Mouse (Mus musculus) gonadal fat pad, adult 2 months (tissue): ENCODE measurements around the gene Pitpnc1. TPM values are rescaled to one million over a fixed set of nuclear protein-coding genes. Genes with fewer than 3 reads are reported as not detected.
"Not testable (repeated sequence)": the region's sequence is repeated elsewhere in the genome, so short reads cannot be mapped to it uniquely, and the experiment has no call there.

Experiments used
- DNase-seq: peaks from one replicate; pipeline ENCODE4 v3.0.0-alpha.2; 2012; ENCODE audit warnings: low read depth
- polyA plus RNA-seq: library from polyadenylated mRNA; depleted of rRNA; stranded (reverse); fragments of >200 nt; gene quantifications from 2 replicates; pipeline ENCODE4 v1.2.3, GENCODE M21; 2012; rRNA removed

The Pitpnc1 gene
- 6.4 and 8.3 TPM in 2 replicates for polyA plus RNA-seq

DNA sequence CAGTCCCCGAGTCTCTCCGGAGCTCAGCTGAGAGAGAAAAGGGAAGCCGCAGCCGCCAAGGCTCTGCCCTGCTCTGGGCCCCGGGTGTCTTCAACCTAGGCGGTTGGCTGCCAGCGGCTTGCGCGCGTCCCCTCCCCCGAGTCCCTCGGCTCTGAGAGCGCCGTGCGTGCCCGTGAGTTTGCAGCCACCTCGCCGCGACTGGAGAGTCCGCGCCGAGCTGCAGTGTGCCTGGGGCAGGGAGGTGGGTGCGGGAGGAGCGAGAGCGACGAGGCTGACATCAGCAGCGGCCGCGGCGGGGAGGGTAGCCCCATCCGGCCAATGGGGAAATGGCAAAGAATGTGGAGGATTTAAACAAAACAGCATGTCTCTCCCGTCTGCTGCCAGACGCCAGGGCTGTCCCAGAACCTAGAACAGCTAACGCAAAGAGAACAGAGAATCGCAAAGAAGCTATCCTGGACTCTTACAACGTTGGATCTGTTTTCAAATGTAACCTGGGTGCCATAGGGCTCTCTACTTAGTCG lies at the start of gene Pitpnc1:
TSS of gene Pitpnc1 (minus strand) at position 179 of the 521 bp plus-strand sequence.
- no peak for DNase-seq

DNA sequence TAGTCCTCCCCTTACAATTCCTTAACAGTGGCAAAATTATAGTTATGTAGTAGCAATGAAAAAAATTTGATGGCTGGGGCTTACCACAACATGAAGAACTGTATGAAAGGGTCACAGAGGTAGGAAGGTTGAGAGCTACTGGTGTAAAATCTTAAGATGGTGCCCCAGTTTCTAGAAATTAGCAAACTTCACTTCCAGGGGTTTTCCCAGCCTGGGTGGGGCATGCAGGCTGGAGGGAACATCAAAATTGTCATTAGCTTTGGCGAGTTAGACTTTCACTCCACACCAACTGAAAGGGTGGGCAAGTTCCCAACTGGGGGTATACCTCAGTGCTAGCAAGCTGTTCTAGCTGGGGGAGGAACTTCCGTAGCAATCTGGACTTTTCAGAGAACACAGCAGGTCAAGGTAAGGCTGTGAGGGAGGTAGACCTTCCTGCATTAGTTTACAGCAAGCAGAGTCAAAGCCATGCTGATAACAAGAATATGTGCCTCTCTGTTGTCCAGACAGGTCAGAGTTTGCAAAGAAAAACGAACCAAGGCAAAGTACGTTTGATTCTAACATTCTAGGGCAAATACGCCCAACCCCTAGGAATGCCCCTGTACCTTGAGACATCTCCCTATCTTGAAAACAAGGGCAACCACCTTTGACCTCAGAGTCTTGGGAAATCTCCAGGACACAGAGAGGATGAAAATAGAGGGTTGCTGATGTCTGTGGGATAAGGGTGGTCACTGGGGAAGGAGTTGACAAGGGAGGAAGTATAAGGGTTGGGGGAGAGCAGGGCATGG lies 48.3 kb upstream of the Pitpnc1 start:
- DNase-seq, result no peak

DNA sequence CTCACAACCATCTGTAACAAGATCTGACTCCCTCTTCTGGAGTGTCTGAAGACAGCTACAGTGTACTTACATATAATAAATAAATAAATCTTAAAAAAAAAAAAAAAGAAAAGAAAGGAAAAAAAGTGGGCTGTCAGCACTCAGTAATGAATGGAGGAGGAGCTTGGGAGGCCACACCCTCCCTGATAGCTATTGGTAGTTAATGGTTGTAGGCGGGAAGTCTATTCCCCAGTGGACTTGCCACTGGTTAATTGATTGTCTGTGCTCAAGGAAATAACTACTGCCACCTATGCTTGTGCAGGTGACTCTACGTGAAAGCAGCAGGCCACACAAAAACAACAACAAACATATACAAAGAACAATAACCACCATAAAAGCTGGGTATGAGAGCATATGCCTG lies 45.9 kb upstream of the Pitpnc1 start:
- no peak for DNase-seq

DNA sequence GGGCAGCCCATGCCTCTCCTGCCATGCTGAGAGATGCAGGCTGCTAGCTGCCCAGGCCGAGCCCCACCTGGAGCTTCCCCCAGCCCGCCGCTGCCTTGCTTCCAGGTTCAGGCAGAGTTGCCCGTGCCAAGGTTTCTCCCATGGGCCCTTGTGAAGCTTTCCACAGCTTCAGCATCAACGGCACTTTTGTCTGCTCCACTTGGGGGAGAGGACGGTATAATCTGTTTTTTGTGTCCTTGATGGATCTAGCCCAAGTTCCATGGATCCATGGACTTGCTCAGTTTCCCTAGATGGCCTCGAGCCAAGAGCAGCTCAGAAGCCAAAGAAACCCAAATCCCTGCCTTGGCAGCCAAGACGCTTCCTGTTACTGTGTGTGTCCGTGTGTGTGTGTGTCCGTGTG lies 42.5 kb upstream of the Pitpnc1 start:
- DNase-seq, result no peak

DNA sequence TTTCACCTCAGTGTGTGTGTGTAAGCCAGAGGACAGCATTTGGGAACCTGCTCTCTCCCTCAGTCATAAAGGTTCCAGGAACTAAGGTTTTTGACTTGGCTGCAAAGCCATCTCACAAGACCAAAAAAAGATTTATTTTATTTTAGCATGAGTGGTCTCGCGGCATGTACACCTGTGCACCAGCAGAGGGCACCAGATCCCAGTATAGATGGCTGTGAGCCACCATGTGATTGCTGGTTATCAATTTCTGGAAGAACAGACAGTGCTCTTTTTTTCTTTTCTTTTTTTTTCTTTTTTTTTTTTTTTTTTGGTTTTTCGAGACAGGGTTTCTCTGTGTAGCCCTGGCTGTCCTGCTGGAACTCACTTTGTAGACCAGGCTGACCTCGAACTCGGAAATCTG lies 41.5 kb upstream of the Pitpnc1 start:
- not testable (repeated sequence) for DNase-seq

DNA sequence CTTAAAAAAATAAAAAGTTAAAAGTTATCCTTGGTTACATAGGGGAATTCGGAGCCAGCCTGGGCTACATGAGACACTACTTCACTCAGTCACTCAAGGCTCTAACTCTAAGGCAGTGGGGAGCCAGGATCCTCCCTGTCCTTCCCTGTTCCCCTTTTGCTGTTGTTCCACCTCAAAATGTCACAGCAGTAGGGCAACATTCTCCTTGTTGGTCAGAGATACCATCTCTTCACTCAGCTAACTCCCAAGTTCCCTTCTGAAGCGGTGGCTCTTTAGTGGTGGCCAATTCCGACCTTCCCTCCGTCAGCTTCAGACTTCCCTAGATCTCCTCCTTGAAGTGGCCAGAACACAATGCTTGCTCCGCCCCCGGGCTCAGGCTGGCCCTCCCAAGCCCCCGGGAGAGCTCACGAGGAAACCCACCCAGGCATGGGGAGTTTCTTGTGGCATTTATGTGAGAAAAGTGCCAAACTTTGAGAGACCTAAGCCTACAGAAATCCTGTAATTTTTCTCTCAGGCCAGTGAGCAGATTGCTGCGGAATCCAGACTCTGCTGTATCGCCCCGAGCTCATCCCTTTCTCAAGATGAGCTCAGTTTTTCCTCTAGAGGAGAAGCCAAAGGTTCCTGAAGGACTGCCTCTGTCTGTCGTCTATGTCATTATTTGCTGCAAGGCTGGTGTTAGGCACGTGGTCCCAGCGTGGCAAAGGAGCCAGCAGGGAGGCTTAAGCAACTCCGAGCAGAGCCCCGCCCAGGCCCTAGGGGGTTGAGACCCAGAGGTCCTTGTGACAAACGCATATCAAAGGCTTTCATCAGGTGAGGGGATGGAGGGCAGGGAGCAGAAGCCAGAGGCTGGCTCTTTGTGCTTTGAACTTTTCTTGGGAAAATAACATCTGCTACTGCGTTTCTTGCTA lies 40.1 kb upstream of the Pitpnc1 start:
- no peak for DNase-seq

DNA sequence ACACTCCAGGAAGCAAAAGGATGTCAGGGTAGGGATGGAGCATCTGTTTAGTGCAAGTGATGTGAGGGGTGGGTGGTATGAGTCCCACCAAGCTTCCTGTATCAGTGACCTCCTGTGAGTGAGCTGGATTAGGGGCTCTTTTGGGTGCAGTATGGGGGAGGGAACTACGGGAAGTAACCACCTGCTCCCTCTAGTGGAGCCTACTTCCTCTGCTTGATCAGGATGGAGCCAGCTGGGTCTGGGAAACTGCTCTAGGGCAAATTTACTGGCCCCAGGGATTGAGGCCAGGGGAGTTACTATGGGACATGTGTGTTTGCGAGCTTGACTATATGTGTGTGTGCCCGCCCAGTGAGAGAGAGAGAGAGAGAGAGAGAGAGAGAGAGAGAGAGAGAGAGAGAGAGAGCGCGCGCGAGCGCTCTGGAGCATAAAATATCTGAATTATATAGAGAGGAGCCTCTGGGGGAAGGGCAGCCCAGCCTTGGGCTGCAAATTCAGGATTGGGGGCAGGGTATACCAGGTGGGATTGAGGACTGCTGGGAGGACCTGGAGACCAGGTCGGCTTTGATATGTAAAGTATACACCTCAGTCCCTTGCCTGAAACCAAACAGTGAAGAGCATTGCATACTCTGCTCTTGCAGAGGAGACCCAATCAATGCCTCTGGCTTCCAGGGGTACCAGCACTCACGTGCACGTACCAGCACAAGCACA lies 39.3 kb upstream of the Pitpnc1 start:
- no peak for DNase-seq

DNA sequence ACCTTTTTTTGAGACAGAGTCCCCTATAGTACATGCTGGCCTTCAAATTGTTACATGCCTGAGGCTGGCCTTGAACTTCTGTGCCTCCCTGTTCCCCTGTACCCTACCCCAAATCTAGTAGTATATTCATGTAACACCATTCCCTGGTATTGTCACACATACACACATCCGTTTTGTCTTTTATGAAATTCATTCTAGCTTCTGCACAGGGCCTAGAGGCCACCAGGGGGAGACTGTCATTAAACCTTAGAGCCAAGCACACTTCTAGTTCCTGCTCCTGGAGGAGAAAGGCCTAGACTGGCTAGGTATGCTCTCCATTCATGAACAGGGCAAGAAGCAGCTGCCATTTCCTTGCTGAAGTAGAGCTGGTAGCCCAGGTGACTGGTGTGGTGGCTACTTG lies 35.8 kb upstream of the Pitpnc1 start:
- no peak for DNase-seq

DNA sequence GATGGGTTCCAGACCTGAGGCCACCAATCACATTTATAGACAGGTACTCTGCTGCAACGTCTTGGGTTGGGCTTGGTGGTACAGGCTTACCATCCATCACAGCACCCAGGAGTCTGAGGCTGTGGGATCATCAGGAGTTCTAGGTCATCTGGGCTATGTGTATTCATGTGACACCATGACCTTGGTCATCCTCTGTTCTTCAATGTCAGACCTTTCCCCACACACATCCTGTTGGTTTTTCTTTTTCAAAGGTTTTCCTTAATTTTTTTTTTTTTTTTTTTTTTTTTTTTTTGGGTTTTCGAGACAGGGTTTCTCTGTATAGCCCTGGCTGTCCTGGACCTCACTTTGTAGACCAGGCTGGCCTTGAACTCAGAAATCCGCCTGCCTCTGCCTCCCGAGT lies 33.9 kb upstream of the Pitpnc1 start:
- not testable (repeated sequence) for DNase-seq

DNA sequence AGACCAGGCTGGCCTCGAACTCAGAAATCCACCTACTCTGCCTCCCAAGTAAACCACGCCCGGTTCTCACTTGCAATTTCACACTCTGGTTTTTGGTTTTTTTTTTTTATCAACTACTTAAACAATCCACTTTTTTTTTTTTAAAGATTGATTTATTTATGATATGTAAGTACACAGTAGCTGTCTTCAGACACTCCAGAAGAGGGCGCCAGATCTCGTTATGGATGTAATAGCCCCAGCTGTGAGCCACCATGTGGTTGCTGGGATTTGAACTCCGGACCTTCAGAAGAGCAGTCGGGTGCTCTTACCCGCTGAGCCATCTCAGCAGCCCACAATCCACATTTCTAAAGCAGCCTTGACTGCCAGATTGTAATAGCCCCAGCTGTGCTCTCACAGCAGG lies 32.3 kb upstream of the Pitpnc1 start:
- no peak for DNase-seq

DNA sequence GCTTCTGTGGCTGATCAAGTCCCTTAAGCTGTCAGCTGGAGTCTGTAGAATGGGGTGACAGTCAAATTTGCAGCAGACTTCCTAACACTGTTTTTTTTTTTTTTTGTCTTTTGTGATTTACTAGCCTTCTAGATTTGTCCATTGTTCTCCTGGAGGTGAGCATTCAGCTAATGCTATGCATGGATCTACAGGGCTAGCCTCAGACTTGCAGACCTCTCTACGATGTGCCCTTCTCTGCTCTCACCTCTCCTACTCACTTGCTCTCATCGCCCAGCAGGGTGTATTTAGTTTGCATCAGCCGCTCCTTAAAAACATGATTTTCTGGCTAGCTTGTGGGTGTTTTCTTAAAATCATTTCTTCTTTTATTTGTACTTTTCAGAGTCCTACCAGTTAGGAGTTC lies 13.8 kb upstream of the Pitpnc1 start:
- DNase-seq, result no peak

DNA sequence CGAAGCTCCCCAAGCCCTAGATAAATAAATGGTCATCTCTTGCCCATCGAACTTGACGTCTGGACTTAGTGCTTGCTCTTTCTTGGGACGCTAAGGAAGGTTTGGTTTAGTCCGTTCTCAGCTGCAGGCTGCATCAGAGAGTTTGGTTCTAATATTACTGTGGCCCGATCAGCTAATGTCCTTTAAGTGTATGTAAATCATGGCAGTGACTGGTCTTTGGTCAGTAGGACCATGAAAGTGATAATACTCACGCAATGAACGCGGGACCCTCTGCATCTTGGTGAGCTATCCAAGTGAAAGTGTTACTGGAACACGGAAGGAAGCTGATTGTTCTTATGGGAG lies 9.3 kb upstream of the Pitpnc1 start:
- no peak for DNase-seq

DNA sequence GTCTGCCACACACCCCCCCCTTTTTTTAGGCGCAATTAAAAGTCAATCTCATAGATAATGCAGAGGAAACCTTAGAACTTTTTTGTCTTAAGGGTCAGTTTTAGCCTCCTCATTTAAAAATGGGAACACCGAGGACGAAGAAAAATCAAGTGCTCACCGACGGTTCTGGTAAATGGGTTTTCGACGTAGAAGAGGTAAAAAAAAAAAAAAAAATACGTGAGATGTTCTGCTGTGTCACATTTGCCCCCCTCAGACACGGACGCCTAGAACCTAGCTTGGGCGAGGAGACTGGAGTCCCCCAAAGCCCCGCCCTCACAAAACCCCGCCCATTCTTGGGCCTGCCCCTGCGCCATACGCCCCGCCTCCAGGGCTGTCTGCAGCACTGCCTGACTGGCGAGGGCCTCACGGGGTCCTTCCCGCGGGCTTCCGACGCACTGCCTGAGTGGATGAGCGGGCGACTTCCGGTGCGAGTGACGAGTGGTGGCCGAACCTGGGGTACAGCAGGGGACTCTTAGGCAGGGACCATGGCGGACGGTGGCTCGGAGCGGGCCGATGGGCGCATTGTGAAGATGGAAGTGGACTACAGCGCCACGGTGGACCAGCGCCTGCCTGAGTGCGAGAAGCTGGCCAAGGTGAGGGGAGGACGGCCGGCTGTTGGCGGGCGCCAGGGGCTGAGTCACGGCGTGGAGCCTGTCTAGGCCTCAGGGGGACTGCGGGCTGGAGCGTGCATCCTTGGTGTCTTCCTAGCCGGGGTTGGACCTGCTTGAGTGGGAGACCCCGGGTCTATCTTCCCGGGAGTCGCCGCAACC lies 8.8 kb upstream of the Pitpnc1 start, which contains the start of gene Psmd12:
TSS of gene Psmd12 (plus strand) at position 432 of the 809 bp plus-strand sequence.
- DNase-seq, result peak; percentile 47

DNA sequence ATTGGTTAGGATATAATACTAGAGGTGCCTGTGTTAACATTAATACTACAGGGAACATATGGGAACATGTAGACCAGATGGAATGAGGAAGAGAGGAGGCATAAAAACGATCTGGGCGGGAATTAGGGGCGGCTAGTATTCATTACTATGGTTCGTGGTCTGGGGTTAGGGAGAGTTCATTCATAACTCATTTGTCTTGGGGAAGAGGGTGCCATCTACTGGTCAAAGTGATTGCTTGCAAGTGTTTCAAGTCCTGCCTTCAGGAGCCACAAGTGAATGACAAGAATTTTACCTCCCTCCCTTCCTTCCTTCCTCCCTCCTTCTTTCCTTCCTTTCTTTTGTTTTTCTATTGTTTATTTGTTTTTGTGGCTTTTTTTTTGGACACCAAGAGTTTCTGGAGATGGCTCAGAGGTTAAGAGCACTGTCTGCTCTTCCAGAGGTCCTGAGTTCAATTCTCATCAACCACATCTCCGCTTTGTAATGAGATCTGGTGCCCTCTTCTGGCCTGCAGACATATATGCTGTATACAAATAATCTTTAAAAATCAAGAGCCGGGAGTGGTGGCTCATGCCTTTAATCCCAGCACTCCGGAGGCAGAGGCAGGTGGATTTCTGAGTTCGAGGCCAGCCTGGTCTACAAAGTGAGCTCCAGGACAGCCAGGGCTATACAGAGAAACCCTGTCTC lies 2.8 kb upstream of the Pitpnc1 start:
- no peak for DNase-seq

DNA sequence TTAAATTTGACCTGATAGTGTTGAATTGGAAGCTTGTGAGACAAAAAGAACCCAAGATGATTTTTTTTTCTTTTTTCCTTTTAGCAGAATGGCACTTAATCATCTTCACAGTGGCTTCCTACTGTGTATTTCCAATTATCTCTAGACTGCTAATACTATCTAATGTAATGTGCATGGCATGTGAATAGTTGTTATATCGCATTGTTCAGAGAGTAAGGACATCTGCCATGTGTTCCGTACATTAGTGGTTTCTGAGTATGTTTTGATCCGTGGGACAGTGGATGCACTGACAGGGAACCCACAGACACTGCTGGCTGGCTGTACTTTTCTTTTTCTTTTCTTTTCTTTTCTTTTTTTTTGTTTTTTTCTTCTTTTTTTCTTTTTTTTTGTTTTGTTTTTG lies 1.8 kb upstream of the Pitpnc1 start:
- DNase-seq, result no peak

DNA sequence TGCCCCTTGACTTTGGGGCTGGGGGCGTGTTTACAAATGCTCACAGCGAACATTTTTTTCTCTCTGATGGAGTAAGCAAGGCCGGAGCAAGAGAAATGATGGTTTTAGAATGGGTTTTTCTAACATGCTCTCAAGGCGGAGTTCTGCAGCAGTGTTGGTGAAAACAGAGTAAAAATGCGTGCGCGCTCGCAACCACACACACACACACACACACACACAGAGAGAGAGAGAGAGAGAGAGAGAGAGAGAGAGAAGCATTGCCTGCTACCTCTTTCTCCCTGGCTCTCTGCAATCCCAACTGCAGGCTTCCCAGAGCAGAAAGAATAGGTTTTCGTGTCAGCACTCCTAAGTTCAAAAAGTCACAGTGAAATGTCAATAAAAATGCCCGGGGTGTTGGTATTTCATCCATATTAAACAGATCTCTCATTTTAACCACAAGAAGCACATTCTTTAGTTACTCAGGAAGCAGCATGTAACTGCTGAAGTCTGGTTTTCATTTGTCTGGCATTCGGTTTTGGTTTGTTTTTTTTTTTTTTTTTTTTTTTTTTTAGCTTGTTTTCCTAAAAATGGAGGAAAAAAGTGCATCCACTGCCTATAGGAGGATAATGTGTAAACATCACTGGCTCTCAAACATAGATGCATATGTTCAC lies 697 bp upstream of the Pitpnc1 start:
- DNase-seq, result no peak

DNA sequence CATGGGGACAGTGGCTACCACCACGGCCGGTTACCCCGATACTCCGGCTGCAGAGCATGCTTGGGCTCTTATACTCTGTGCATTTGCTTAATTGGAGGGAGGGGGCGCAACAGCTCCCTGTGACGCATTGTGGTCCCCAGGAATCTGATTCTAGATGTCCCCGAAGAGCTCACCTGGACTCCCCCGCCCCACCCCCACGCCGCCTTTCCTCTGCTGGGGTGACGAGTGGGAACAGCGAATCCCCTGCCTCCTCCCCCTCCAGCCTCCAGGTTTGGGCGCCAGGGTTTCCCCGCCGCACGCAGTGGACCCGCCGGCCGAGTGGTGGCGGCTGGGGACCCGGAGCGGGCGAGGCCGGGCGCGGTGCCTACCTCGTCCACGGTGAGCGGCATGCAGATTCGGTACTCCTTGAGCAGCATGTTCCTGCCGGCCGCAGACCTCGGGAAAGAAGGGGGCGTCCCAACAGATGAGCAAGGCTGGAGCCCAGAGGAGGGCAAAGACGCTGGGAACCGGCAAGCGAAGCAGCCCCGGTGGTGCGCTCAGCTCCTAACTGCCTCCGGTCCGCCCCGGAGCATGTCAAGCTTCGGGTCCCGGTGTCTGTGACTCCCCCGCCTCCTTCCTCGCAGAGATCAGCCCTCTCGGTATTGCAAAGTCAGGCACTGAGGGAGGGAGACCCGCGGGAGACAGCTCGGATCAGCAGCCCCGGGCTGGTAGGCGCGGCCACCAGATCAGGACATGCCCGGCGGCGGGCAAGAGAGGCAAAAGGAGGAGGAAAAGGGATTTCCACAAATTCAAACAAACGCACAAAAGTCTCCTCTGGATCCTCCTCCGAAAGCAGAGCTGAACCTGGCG lies 752 bp downstream of the Pitpnc1 start:
- DNase-seq, result no peak

DNA sequence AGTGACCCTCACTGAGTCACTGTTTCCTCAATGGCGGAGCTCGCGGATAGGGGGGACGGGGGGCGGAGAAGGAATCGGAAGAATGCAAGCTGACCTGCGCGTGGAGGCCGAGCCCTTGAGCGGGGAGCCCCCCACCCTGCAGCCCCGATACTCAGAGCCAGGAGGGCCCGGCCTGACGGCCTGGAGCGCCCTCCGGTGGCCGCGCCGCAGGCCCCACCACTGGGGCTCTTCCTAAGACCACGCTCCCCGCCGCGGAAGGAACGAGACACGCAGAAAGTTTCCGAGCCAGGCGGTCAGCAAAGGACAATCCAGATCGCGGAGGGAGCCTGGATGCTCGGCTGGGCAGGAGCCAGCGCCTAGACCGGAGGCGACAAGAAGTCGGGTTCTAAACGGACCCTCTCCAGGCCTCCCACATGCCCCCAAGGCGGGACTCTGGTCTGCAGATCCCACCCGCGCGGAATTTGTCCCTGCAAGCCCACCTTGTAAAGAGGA lies 1.4 kb downstream of the Pitpnc1 start:
- no peak for DNase-seq
